Mouse (Mus musculus) embryonic fibroblast, embryonic 13.5 days (primary cell): Measurements from ENCODE around the gene Farp2.

Source experiments
- CTCF ChIP-seq: IDR thresholded peaks from 2 replicates; pipeline ENCODE4 v1.5.1; 2011; ENCODE audit warnings: mild to moderate bottlenecking, control low read depth, low read length, moderate library complexity, borderline replicate concordance; ENCODE audit not compliant: insufficient read depth
- POLR2A ChIP-seq: IDR thresholded peaks from 2 replicates; pipeline ENCODE4 v1.6.1; 2011; ENCODE audit warnings: low read depth, mild to moderate bottlenecking, control low read depth, low read length, moderate library complexity

DNA sequence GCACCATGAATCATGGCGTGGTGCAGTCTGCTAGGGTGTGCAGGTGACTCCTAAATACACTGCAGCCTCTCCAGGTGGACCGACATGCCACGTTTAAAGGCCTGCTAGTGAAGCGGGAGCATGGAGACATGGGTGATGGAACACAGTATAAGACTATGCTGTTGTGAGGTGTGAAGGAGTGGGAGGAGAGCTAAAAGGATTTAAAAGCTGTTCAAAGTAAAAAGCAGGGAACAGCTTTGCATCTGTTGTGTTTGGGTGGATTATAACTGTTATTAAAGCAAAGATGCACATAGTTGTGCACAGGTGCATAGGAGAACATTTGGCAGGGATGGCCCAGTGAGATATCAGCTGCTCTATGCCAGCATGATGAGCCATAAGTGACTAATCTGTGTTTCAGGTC lies 66.0 kb downstream of the Farp2 start:
- TF ChIP-seq CTCF = no peak
- no peak for TF ChIP-seq POLR2A
